23 mouse cellular contexts compared by ENCODE assay signal in the genomic region with DNA sequence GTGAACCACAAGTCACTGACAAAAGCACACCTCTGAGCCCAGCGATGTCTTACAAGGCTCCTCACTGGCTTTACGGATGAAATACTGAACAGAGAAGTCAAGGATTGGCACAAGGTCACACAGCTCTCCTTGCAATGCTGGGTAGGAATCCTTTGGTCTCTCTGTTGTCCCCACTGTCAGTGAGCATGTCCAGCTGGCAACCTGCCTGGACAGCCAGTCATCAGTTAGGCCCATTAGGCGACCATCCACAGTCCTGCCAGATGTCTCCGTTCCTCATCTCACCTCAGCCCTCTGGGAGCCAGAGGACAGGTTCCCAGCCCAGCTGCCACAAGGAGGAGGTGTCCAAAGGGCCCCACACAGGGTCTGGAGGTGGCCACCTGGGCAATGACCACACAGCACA. TPM values are rescaled to one million over a fixed set of nuclear protein-coding genes. Genes with fewer than 3 reads are reported as not detected.
A peak's percentile ranks its signal among the peaks of the same experiment; 100 is the strongest.
DNase-seq lines count a peak whose midpoint lies in the region; ATAC-seq and TF ChIP-seq lines count a peak whose summit lies in the region.
"Had no signal": no experiment of that assay in that cellular context is flagged by ENCODE, and none has a peak within 500 bp of the region (broad histone marks: within the 10 kb centered on the region; RNA-seq: fewer than 3 reads in every experiment).

No protein-coding gene starts in this region.

- WGBS in hindbrain, embryonic 14.5 days, result 75% methylated on average over 4 of the region's 4 CpGs
- WGBS in hindbrain, embryonic 13.5 days, result 82% methylated on average over 4 of the region's 4 CpGs
- 67% methylated on average over 4 of the region's 4 CpGs for WGBS in stomach, postnatal 0 days

- ATAC-seq in hindbrain, embryonic 14.5 days (ENCODE audit: low FRiP score), result 0 out of 2 replicates have a peak, but pooled peaks have one; percentile 15
- no peak for ATAC-seq in hindbrain, embryonic 13.5 days (ENCODE audit: low FRiP score)
- ATAC-seq in stomach, postnatal 0 days (ENCODE audit: low FRiP score, low TSS enrichment), result 0 out of 2 replicates have a peak, but pooled peaks have one; percentile 24
- ATAC-seq: activated CD4-positive, CD25-positive, alpha-beta regulatory T cell, adult 4 months; forebrain, embryonic 13.5 days; inflammation-experienced regulatory T-cells, adult 6 months; liver, embryonic 12.5 days had no signal

- H3K27ac ChIP-seq in hindbrain, embryonic 14.5 days, result no peak overlapping the region
- no peak overlapping the region for H3K27ac ChIP-seq in hindbrain, embryonic 13.5 days
- no peak overlapping the region for H3K27ac ChIP-seq in stomach, postnatal 0 days (replicated peaks)
- H3K27ac ChIP-seq: forebrain, embryonic 13.5 days; kidney, postnatal 0 days; layer of hippocampus, adult 2 months; liver, embryonic 12.5 days; midbrain, embryonic 12.5 days had no signal

- H3K4me2 ChIP-seq in hindbrain, embryonic 14.5 days (replicated peaks), result no peak overlapping the region
- H3K4me2 ChIP-seq in hindbrain, embryonic 13.5 days, result no peak overlapping the region
- no peak overlapping the region for H3K4me2 ChIP-seq in stomach, postnatal 0 days (replicated peaks; ENCODE audit: low read depth)
- H3K4me2 ChIP-seq: forebrain, embryonic 13.5 days; liver, embryonic 12.5 days; midbrain, embryonic 12.5 days; neural tube, embryonic 13.5 days had no signal

- H3K27me3 ChIP-seq in hindbrain, embryonic 14.5 days (ENCODE audit: control insufficient read depth, insufficient read depth, low read length), result 0 out of 2 replicates have a peak, but pooled peaks cover 4% of the 10 kb centered on the region
- peaks cover 8% of the 10 kb centered on the region for H3K27me3 ChIP-seq in hindbrain, embryonic 13.5 days
- H3K27me3 ChIP-seq in stomach, postnatal 0 days (ENCODE audit: control insufficient read depth, insufficient read depth, low read length), result no peaks in the 10 kb centered on the region

- no peaks in the 10 kb centered on the region for H3K9me3 ChIP-seq in hindbrain, embryonic 14.5 days (ENCODE audit: control insufficient read depth, low read length)
- H3K9me3 ChIP-seq in hindbrain, embryonic 13.5 days, result no peaks in the 10 kb centered on the region
- no peaks in the 10 kb centered on the region for H3K9me3 ChIP-seq in stomach, postnatal 0 days (ENCODE audit: control insufficient read depth, low read length)
- H3K9me3 ChIP-seq: forebrain, embryonic 13.5 days; liver, embryonic 12.5 days; midbrain, embryonic 12.5 days; neural tube, embryonic 13.5 days had no signal

- peak; percentile 36 to 74 for DNase-seq in adrenal gland, adult (ENCODE audit: inconsistent age in 2 of 2, low spot score in 1 of 2)
- DNase-seq in adrenal gland, postnatal 4 days (ENCODE audit: low spot score in 2 of 2), result no peak
- no peak for DNase-seq in hindbrain, embryonic 14.5 days (ENCODE audit: low spot score)
- peak; percentile 10 for DNase-seq in lung, postnatal 14 days
- no peak for DNase-seq in lung, postnatal 4 days
- DNase-seq in stomach, postnatal 0 days (ENCODE audit: low spot score), result no peak
- DNase-seq in T-cell, adult 2 months (ENCODE audit: low spot score), result no peak
- DNase-seq: cerebellum, adult 2 months; embryo, embryonic 11 days; gastrocnemius, postnatal 36 days; heart, postnatal 36 days; thymus, postnatal 4 days had no signal

- H3K9ac ChIP-seq in hindbrain, embryonic 14.5 days, result no peak overlapping the region
- H3K9ac ChIP-seq in hindbrain, embryonic 13.5 days, result no peak overlapping the region
- no peak overlapping the region for H3K9ac ChIP-seq in stomach, postnatal 0 days (ENCODE audit: low read length)
- H3K9ac ChIP-seq: forebrain, embryonic 13.5 days; liver, embryonic 12.5 days; midbrain, embryonic 12.5 days; neural tube, embryonic 13.5 days had no signal

- no peaks in the 10 kb centered on the region; the same call in 1 of the 2 replicates for H3K4me1 ChIP-seq in hindbrain, embryonic 14.5 days (replicated peaks; ENCODE audit: control insufficient read depth, insufficient read depth, low read length)
- peaks cover 35% of the 10 kb centered on the region for H3K4me1 ChIP-seq in hindbrain, embryonic 13.5 days (replicated peaks)
- no peaks in the 10 kb centered on the region for H3K4me1 ChIP-seq in stomach, postnatal 0 days (replicated peaks; ENCODE audit: control insufficient read depth, insufficient read depth)
- H3K4me1 ChIP-seq: liver, embryonic 12.5 days had no signal

- TF ChIP-seq CTCF in stomach, postnatal 0 days (IDR thresholded peaks at IDR 0.05; ENCODE audit: low read depth), result no peak

- no peaks in the 10 kb centered on the region for H3K36me3 ChIP-seq in hindbrain, embryonic 14.5 days (replicated peaks; ENCODE audit: control insufficient read depth, insufficient read depth)
- H3K36me3 ChIP-seq in hindbrain, embryonic 13.5 days, result peaks cover 2% of the 10 kb centered on the region; the same call in 1 of the 2 replicates
- H3K36me3 ChIP-seq in stomach, postnatal 0 days (ENCODE audit: control insufficient read depth, insufficient read depth, low read length), result no peaks in the 10 kb centered on the region
- H3K36me3 ChIP-seq: liver, embryonic 12.5 days; midbrain, embryonic 12.5 days; neural tube, embryonic 13.5 days had no signal

- no peak overlapping the region for H3K4me3 ChIP-seq in hindbrain, embryonic 14.5 days (replicated peaks; ENCODE audit: low read length)
- H3K4me3 ChIP-seq in hindbrain, embryonic 13.5 days, result no peak overlapping the region
- no peak overlapping the region for H3K4me3 ChIP-seq in stomach, postnatal 0 days (ENCODE audit: low read depth, low read length)
- H3K4me3 ChIP-seq: forebrain, embryonic 13.5 days; layer of hippocampus, adult 2 months; liver, embryonic 12.5 days; midbrain, embryonic 12.5 days; neural tube, embryonic 13.5 days had no signal

- TF ChIP-seq EP300 in stomach, postnatal 0 days (optimal IDR thresholded peaks at IDR 0.05), result no peak

RNA-seq across cellular contexts. Expression of a gene that starts 17.3 kb away (rescaled TPM):
- total RNA-seq in adrenal gland, postnatal 4 days (2021), result 10 to 100 TPM; 17.6 to 24.9 TPM
- polyA plus RNA-seq in hindbrain, embryonic 14.5 days (2014; fragmentation: Nextera tagmentation; extraction: Ambion mirVana), result 48.4 and 48.9 TPM in 2 replicates
- 16.9 and 21.6 TPM in 2 replicates for polyA plus RNA-seq in hindbrain, embryonic 13.5 days (2015; fragmentation: Nextera tagmentation; extraction: Ambion mirVana)
- polyA plus RNA-seq in stomach, postnatal 0 days (2015; fragmentation: Nextera tagmentation; extraction: Ambion mirVana), result 0.53 and 0.63 TPM in 2 replicates
- total RNA-seq: CH12.LX; gastrocnemius, postnatal 36 days had no signal
- polyA plus RNA-seq: activated CD4-positive, CD25-positive, alpha-beta regulatory T cell, adult 4 months; inflammation-experienced regulatory T-cells, adult 6 months; limb, embryonic 11.5 days; liver, embryonic 12.5 days had no signal

Comparison
In these comparisons a context has a peak if more than half of its experiments do, and no peak if none do; other contexts are left out.
1. DNase-seq: peak in adrenal gland, adult (2 of 2) and lung, postnatal 14 days (single experiment); none in adrenal gland, postnatal 4 days (0 of 2), hindbrain, embryonic 14.5 days (single experiment), lung, postnatal 4 days (0 of 2), stomach, postnatal 0 days (single experiment) and T-cell, adult 2 months (single experiment).
2. RNA of a gene that starts 17.3 kb away (polyA plus RNA-seq): 48.4 to 48.9 TPM in hindbrain, embryonic 14.5 days and 16.9 to 21.6 TPM in hindbrain, embryonic 13.5 days; 0.53 to 0.63 TPM in stomach, postnatal 0 days; every median in the first group is over 10 times any median in the second.